Mouse (Mus musculus) gastrocnemius, postnatal 36 days (tissue): ENCODE measurements around the gene Atp9a. TPM values are rescaled to one million over a fixed set of nuclear protein-coding genes. Genes with fewer than 3 reads are reported as not detected.

Source experiments
- microRNA-seq, 2 experiments: library from miRNA; unstranded; fragments of <30 nt; microRNA quantifications; one replicate each; pipeline ENCODE4 v1.2.0; 2021
- total RNA-seq, 2 experiments: library from RNA; stranded (reverse); gene quantifications; 2 replicates each; pipeline ENCODE4 v1.2.3; 2021

Gene Atp9a
- total RNA-seq, 2 experiments from 2014 or later = 12.7 to 14.7 TPM

Small RNAs within 50 kb of the gene (microRNA-seq; reads per million reads assigned to microRNA genes)
- 0 reads per million in 2 experiments for gene Mir7004

Other genes starting within 250 kb of the Atp9a start
- gene Nfatc2, start 140.8 kb downstream of the Atp9a start, total RNA-seq = 10 to 100 TPM in 1 of 2 experiments, 1 to 10 TPM in 1; 5.3 to 10.4 TPM
- gene Sall4, start 25.5 kb upstream of the Atp9a start, total RNA-seq = 1 to 10 TPM; 1.7 to 2.1 TPM
- gene Zfp64, start 213.2 kb upstream of the Atp9a start, total RNA-seq = 1 to 10 TPM; 6.7 to 8.0 TPM